Mouse (Mus musculus) forebrain, embryonic 11.5 days (tissue): Measurements from ENCODE around the gene Arhgef15. TPM values are rescaled to one million over a fixed set of nuclear protein-coding genes. Genes with fewer than 3 reads are reported as not detected.

ENCODE experiments used
- ATAC-seq: fragments of 200-750 bp; cut with Nextera tagmentation; replicated peaks from 2 replicates; pipeline ENCODE4 v1.8.0; 2017; ENCODE audit warnings: moderate TSS enrichment; ENCODE audit not compliant: low FRiP score
- DNase-seq: peaks from one replicate; pipeline ENCODE4 v3.0.0-alpha.2; 2017; ENCODE audit warnings: low spot score
- H3K27ac ChIP-seq: fragments of 300-500 bp; sonication (generic); 2 replicates; pipeline ENCODE4 v1.5.1; 2014; ENCODE audit warnings: low read depth, low read length
- H3K27me3 ChIP-seq: fragments of 300-500 bp; sonication (generic); 2 replicates; pipeline ENCODE4 v1.6.1; 2014; ENCODE audit warnings: mild to moderate bottlenecking, low read length, mixed read lengths; ENCODE audit not compliant: control insufficient read depth, insufficient read depth
- H3K36me3 ChIP-seq: fragments of 300-500 bp; sonication (generic); 2 replicates; pipeline ENCODE4 v1.6.1; 2014; ENCODE audit warnings: mild to moderate bottlenecking, low read length, moderate library complexity, mixed read lengths; ENCODE audit not compliant: control insufficient read depth, insufficient read depth
- H3K4me1 ChIP-seq: fragments of 300-500 bp; sonication (generic); replicated peaks from 2 replicates; pipeline ENCODE4 v1.6.1; 2014; ENCODE audit warnings: low read length, mixed read lengths; ENCODE audit not compliant: control insufficient read depth, insufficient read depth
- H3K4me2 ChIP-seq: fragments of 300-500 bp; sonication (generic); 2 replicates; pipeline ENCODE4 v1.6.1; 2014; ENCODE audit warnings: low read depth, mild to moderate bottlenecking, low read length, moderate library complexity, mixed read lengths; ENCODE audit not compliant: severe bottlenecking
- H3K4me3 ChIP-seq: fragments of 300-500 bp; sonication (generic); 2 replicates; pipeline ENCODE4 v1.5.1; 2014; ENCODE audit warnings: low read depth, low read length
- H3K9ac ChIP-seq: fragments of 300-500 bp; sonication (generic); 2 replicates; pipeline ENCODE4 v1.6.1; 2014; ENCODE audit warnings: low read length
- H3K9me3 ChIP-seq: fragments of 300-500 bp; sonication (generic); 2 replicates; pipeline ENCODE4 v1.6.1; 2016; ENCODE audit warnings: low read length, mixed read lengths; ENCODE audit not compliant: control insufficient read depth
- WGBS: fragments of 180-500 bp; shearing (Covaris S2); extraction: QIAGEN DNeasy Blood & Tissue Kit; methylation state at CpG from one replicate; pipeline ENCODE4 v1.1.7; 2014; 5-methylcytosine and 5-hydroxymethylcytosine counted together
- polyA plus RNA-seq: library from polyadenylated mRNA; unstranded; fragments of >200 nt; fragmentation: Nextera tagmentation; extraction: Ambion mirVana; gene quantifications from 2 replicates; pipeline ENCODE4 v1.2.1, GENCODE M21; 2014

Arhgef15 gene
- polyA plus RNA-seq, 1 experiment from 2014 or later = 6.1 TPM

GRCm38 (mm10) chr11:68961596-68961995, 4.3 kb upstream of the Arhgef15 start:
- 86% methylated on average over 3 of the region's 3 CpGs for WGBS
- Histone ChIP-seq H3K36me3 (no peaks in the 10 kb centered on the region), H3K27me3 (peaks cover 2% of the 10 kb centered on the region; the same call in 1 of the 2 replicates)

GRCm38 (mm10) chr11:68957971-68958370, 691 bp upstream of the Arhgef15 start:
- 91% methylated on average over 1 of the region's 1 CpGs for WGBS
- peaks cover 5% of the 10 kb centered on the region; the same call in 1 of the 2 replicates for H3K4me1 ChIP-seq
- no peaks in the 10 kb centered on the region for H3K36me3 ChIP-seq
- H3K9ac ChIP-seq = no peak overlapping the region
- no peak overlapping the region for H3K4me3 ChIP-seq
- H3K27me3 ChIP-seq = peaks cover 22% of the 10 kb centered on the region
- H3K27ac ChIP-seq = no peak overlapping the region
- no peaks in the 10 kb centered on the region for H3K9me3 ChIP-seq
- no peak overlapping the region for H3K4me2 ChIP-seq
- ATAC-seq = no peak
- DNase-seq = no peak

More at GRCm38 (mm10) chr11:68961596-68961995, 4.3 kb upstream of the Arhgef15 start:
- Histone ChIP-seq H3K9me3 (no peaks in the 10 kb centered on the region), H3K9ac (no peak overlapping the region), H3K4me2 (no peak overlapping the region), H3K4me1 (no peaks in the 10 kb centered on the region), H3K4me3 (no peak overlapping the region), H3K27ac (no peak overlapping the region)
- no peak for DNase-seq
- no peak for ATAC-seq

GRCm38 (mm10) chr11:68956697-68957096, 583 bp downstream of the Arhgef15 start:
- DNase-seq (no peak), ATAC-seq (no peak)
- Histone ChIP-seq H3K36me3 (no peaks in the 10 kb centered on the region), H3K27me3 (peaks cover 23% of the 10 kb centered on the region), H3K9ac (no peak overlapping the region), H3K4me1 (peaks cover 5% of the 10 kb centered on the region; the same call in 1 of the 2 replicates), H3K4me2 (no peak overlapping the region), H3K4me3 (no peak overlapping the region), H3K27ac (no peak overlapping the region), H3K9me3 (no peaks in the 10 kb centered on the region)
- WGBS = 29% methylated on average over 13 of the region's 13 CpGs

DNA sequence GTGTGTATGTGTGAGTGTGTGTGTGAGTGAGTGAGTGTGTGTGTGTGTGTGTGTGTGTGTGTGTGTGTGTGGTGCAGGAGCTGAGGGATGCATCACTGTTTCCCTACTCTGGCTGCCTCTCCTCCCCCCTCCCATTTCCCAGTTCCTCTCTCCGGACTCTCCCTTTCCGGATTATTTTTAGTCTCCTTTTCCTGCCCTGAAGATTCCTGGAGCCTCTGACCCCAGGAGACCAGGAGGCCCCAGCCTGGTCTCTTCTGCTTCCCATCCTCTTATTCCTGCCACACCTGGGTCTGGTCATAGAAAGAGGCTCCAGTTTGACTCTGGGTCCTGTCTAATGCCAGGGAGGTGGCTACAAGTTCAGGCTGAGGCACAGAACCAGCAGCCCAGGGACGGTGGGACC, 1.2 kb downstream of the Arhgef15 start:
- Histone ChIP-seq H3K9ac (no peak overlapping the region), H3K4me3 (no peak overlapping the region), H3K27me3 (peaks cover 23% of the 10 kb centered on the region), H3K36me3 (no peaks in the 10 kb centered on the region), H3K4me2 (no peak overlapping the region), H3K4me1 (peaks cover 5% of the 10 kb centered on the region; the same call in 1 of the 2 replicates), H3K9me3 (no peaks in the 10 kb centered on the region), H3K27ac (no peak overlapping the region)
- no peak for DNase-seq
- ATAC-seq = no peak
- WGBS = 51% methylated on average over 3 of the region's 3 CpGs

DNA sequence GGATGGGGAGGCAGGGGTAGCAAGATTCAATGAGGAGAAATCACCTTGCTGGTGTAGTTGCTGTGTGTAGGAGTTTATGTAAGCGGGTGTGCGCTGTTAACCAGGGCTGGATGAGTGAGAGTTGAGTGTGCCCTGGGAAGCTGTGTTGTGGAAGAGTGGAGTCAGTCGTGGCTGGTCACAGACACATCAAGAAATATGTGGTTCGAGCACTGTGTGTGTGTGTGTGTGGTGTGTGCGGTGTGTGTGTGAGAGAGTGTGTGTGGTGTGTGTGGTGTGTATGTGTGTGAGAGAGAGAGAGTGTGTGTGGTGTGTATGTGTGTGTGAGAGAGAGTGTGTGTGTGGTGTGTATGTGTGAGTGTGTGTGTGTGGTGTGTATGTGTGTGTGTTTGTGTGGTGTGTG, 1.8 kb downstream of the Arhgef15 start:
- Histone ChIP-seq H3K36me3 (no peaks in the 10 kb centered on the region), H3K9me3 (no peaks in the 10 kb centered on the region), H3K4me2 (peak overlapping the region; percentile 68; the same call in 1 of the 2 replicates), H3K4me1 (peaks cover 5% of the 10 kb centered on the region; the same call in 1 of the 2 replicates), H3K27ac (no peak overlapping the region), H3K4me3 (peak overlapping the region; percentile 33; the same call in 1 of the 2 replicates), H3K27me3 (peaks cover 23% of the 10 kb centered on the region), H3K9ac (no peak overlapping the region)
- 71% methylated on average over 5 of the region's 5 CpGs for WGBS
- DNase-seq (no peak), ATAC-seq (no peak)

- H3K4me3 ChIP-seq = peak overlapping the region; percentile 33
- H3K4me1 ChIP-seq = peaks cover 5% of the 10 kb centered on the region; the same call in 1 of the 2 replicates
- WGBS = 1% methylated on average over 17 of the region's 17 CpGs
- no peaks in the 10 kb centered on the region for H3K36me3 ChIP-seq
- H3K27ac ChIP-seq = no peak overlapping the region
- H3K9ac ChIP-seq = peak overlapping the region; percentile 61
- DNase-seq (peak; percentile 62), ATAC-seq (no peak)
- H3K27me3 ChIP-seq = peaks cover 23% of the 10 kb centered on the region
- H3K9me3 ChIP-seq = no peaks in the 10 kb centered on the region
- H3K4me2 ChIP-seq = peak overlapping the region; percentile 68
Measured at GRCm38 (mm10) chr11:68954408-68954807, 2.9 kb downstream of the Arhgef15 start.

GRCm38 (mm10) chr11:68953903-68954302, 3.4 kb downstream of the Arhgef15 start:
- Histone ChIP-seq H3K4me2 (peak overlapping the region; percentile 68), H3K9me3 (no peaks in the 10 kb centered on the region), H3K4me3 (peak overlapping the region; percentile 33; the same call in 1 of the 2 replicates), H3K27me3 (peaks cover 23% of the 10 kb centered on the region), H3K27ac (no peak overlapping the region), H3K9ac (no peak overlapping the region; the same call in 1 of the 2 replicates), H3K36me3 (no peaks in the 10 kb centered on the region), H3K4me1 (peaks cover 5% of the 10 kb centered on the region; the same call in 1 of the 2 replicates)
- ATAC-seq (no peak), DNase-seq (peak; percentile 57)
- WGBS = 9% methylated on average over 13 of the region's 13 CpGs

DNA sequence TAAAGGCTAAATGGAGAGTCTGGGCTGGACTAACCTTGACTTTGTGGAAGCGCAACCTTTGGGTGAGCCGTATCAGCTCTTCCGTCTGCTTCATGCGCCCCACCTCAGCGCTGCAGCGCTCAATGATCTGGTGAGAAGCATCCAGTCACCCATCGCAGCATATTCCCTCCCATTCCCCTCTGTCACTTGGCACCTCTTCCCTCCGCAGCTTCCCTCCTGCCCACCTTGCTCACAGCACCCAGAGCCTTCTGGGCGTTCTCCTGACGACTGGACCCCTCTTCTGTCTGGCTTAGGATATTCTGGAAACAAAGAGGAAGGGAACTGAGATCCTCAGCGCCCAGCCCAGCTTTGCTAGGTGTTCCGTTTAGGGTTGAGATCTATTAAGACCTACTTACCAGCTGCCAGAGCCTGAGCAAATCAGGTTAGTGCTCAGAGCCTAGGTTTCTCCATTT, 9.7 kb downstream of the Arhgef15 start:
- H3K4me1 ChIP-seq = no peaks in the 10 kb centered on the region

More for the DNA sequence above, 9.7 kb downstream of the Arhgef15 start:
- Histone ChIP-seq H3K4me2 (peak overlapping the region; percentile 28; the same call in 1 of the 2 replicates), H3K4me3 (no peak overlapping the region), H3K9me3 (no peaks in the 10 kb centered on the region), H3K9ac (0 out of 2 replicates have a peak overlapping the region, but pooled peaks have one; percentile 27), H3K27me3 (peaks cover 2% of the 10 kb centered on the region), H3K27ac (no peak overlapping the region), H3K36me3 (no peaks in the 10 kb centered on the region)
- DNase-seq (no peak), ATAC-seq (no peak)
- WGBS = 7% methylated on average over 12 of the region's 12 CpGs
